Mouse (Mus musculus): Measurements from ENCODE around the gene H2-DMb2. TPM values are rescaled to one million over a fixed set of nuclear protein-coding genes. Genes with fewer than 3 reads are reported as not detected.

The H2-DMb2 gene
- total RNA-seq, 2 experiments from 2014 or later: 0.55 to 1.0 TPM

Other genes with a start within 250 kb of the H2-DMb2 start
- under 1 TPM in 1 of 2 experiments, not detected in 1; 0.50 TPM for gene Platr17, start 238.2 kb upstream of the H2-DMb2 start, total RNA-seq (2021)
- gene Daxx, start 233.9 kb upstream of the H2-DMb2 start, total RNA-seq (2021): 10 to 100 TPM; 28.0 to 28.6 TPM
- gene Tapbp, start 227.4 kb upstream of the H2-DMb2 start, total RNA-seq (2021): 10 to 100 TPM; 27.4 to 34.4 TPM
- gene Zbtb22, start 227.4 kb upstream of the H2-DMb2 start, total RNA-seq (2021): 10 to 100 TPM; 30.5 to 34.0 TPM
- 10 to 100 TPM; 67.0 to 68.9 TPM for gene Rgl2, start 213.8 kb upstream of the H2-DMb2 start, total RNA-seq (2021)
- 10 to 100 TPM; 89.3 to 93.4 TPM for gene Pfdn6, start 203.0 kb upstream of the H2-DMb2 start, total RNA-seq (2021)
- 10 to 100 TPM; 17.5 to 18.5 TPM for gene Wdr46, start 202.6 kb upstream of the H2-DMb2 start, total RNA-seq (2021)
- gene B3galt4, start 191.8 kb upstream of the H2-DMb2 start, total RNA-seq (2021): 1 to 10 TPM; 5.4 to 6.8 TPM
- gene Vps52, start 187.5 kb upstream of the H2-DMb2 start, total RNA-seq (2021): 10 to 100 TPM; 78.5 to 84.4 TPM
- 100 to 1,000 TPM; 356 to 380 TPM for gene Rps18, start 187.3 kb upstream of the H2-DMb2 start, total RNA-seq (2021)
- 10 to 100 TPM; 14.4 to 15.9 TPM for gene H2-K1, start 143.0 kb upstream of the H2-DMb2 start, total RNA-seq (2021)
- 10 to 100 TPM; 32.5 to 37.8 TPM for gene Ring1, start 118.6 kb upstream of the H2-DMb2 start, total RNA-seq (2021)
- 10 to 100 TPM; 48.0 to 48.7 TPM for gene H2-Ke6, start 115.2 kb upstream of the H2-DMb2 start, total RNA-seq (2021)
- 10 to 100 TPM; 91.2 to 97.5 TPM for gene Slc39a7, start 111.6 kb upstream of the H2-DMb2 start, total RNA-seq (2021)
- gene Rxrb, start 111.5 kb upstream of the H2-DMb2 start, total RNA-seq (2021): 10 to 100 TPM; 70.9 to 72.1 TPM
- gene Col11a2, start 103.9 kb upstream of the H2-DMb2 start, total RNA-seq (2021): 10 to 100 TPM; 26.8 to 27.4 TPM
- gene H2-Oa, start 51.0 kb upstream of the H2-DMb2 start, total RNA-seq (2021): not detected
- 10 to 100 TPM; 36.8 to 38.0 TPM for gene H2-DMa, start 23.8 kb upstream of the H2-DMb2 start, total RNA-seq (2021)
- 100 to 1,000 TPM; 248 to 278 TPM for gene Brd2, start 20.7 kb upstream of the H2-DMb2 start, total RNA-seq (2021)
- gene H2-DMb1, start 9.8 kb downstream of the H2-DMb2 start, total RNA-seq (2021): under 1 TPM; 0.65 to 0.98 TPM
- 1 to 10 TPM; 2.8 to 3.2 TPM for gene Tap1, start 44.2 kb downstream of the H2-DMb2 start, total RNA-seq (2021)
- gene Psmb9, start 44.5 kb downstream of the H2-DMb2 start, total RNA-seq (2021): 1 to 10 TPM; 1.1 to 1.8 TPM
- gene Psmb8, start 54.4 kb downstream of the H2-DMb2 start, total RNA-seq (2021): 1 to 10 TPM; 2.5 to 2.6 TPM
- 1 to 10 TPM; 5.7 to 5.9 TPM for gene Tap2, start 60.2 kb downstream of the H2-DMb2 start, total RNA-seq (2021)
- gene H2-Ob, start 95.6 kb downstream of the H2-DMb2 start, total RNA-seq (2021): under 1 TPM in 1 of 2 experiments, not detected in 1; 0.69 TPM
- 1 to 10 TPM; 2.3 to 2.7 TPM for gene H2-Ab1, start 114.4 kb downstream of the H2-DMb2 start, total RNA-seq (2021)
- gene H2-Aa, start 144.5 kb downstream of the H2-DMb2 start, total RNA-seq (2021): 1 to 10 TPM in 1 of 2 experiments, under 1 TPM in 1; 0.93 to 2.1 TPM
- gene H2-Eb1, start 162.6 kb downstream of the H2-DMb2 start, total RNA-seq (2021): 1 to 10 TPM; 1.8 to 2.1 TPM
- not detected for gene H2-Eb2, start 182.4 kb downstream of the H2-DMb2 start, total RNA-seq (2021)
- gene Btnl2, start 211.5 kb downstream of the H2-DMb2 start, total RNA-seq (2021): under 1 TPM; 0.48 to 0.74 TPM
- not detected for gene Btnl1, start 233.8 kb downstream of the H2-DMb2 start, total RNA-seq (2021)

Data from layer of hippocampus, postnatal 14 days (tissue).